Mouse (Mus musculus) urinary bladder, postnatal 4 days (tissue): ENCODE data around the gene Prss44.

Source experiments
- DNase-seq, 2 experiments: peaks; one replicate each; pipeline ENCODE4 v3.0.0; 2021 to 2022; ENCODE audit warnings: low spot score in 2 of 2

Gene Prss44

DNA sequence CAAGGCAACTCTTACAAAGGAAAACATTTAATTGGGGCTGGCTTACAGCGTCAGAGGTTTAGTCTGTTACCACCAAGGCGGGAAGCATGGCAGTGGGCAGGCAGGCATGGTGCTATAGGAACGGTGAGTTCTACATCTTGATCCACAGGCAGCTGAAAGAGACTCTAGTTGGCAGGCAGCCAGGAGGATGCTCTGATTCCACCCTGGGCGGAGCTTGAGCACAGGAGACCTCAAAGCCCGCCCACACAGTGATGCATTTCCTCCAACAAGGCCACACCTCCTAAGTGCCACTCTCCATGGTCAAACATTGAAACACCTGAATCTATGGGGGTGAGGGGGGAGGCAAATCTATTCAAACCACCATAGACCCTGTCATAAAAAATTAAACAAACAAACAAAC lies 19.2 kb downstream of the Prss44 start:
- DNase-seq, result no peak

- no peak for DNase-seq
Measured at GRCm38 (mm10) chr9:110834411-110834810, 20.6 kb downstream of the Prss44 start, which contains the start of gene Prss45. Gene Prss45 (plus strand): TSS chr9:110834588.

DNA sequence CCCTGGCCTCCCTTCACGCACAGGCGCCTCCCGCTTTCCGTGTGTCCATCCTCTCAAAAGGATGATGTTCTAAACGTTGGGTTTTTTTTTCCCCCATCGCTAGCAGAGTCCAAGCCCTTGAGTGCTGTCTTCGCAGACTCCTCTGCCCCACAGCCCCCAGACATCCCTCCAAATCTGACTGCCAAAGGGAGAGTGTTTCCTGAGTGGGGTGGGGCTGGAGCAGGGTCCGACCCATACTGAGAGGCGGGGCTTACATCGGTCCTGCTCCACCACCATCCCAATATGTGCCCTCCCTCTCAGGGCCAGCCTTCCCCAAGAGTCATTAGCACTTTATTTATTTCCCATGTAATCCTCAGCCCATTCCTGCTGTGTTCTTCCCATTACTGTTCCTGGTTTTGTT lies 21.2 kb downstream of the Prss44 start:
- no peak for DNase-seq

DNA sequence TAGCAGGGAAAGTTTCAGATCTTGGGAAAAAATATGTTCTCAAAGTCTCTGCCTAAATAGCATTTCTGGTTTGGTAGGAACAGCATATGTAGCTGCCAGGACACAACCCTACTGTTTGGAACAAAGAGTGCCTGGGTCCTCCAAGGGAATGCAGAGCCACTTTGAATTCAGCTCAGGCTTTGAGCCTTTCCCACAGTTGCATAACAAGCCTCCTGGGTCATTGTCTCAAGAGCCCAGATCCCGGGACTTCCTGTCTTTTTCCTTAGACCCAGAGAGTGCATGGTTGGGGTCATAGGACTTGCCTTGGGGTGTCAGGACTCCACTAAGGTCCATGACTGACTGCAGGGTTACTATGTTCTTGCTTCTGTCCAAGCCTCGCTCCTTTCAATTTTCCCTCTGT lies 22.3 kb downstream of the Prss44 start:
- DNase-seq, result no peak

DNA sequence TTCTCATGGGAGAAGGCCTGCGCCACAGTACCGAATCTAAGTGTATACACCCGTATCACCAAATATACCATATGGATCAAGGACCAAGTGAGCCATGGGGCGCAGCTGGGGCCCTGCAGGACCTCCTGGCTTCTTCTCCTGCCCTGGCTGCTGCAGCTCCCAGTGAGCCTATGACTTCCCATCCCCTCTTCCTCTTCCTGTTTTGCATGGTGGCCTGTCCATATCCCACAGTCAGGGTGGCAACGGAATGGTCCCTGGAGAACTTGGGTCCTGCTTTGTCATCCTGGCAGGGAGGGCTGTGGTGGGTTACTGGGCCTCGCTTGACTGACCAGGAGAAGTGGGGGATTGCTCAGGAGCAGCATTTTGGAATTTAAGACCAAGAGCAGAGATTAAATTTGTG lies 27.1 kb downstream of the Prss44 start:
- DNase-seq, result no peak

DNA sequence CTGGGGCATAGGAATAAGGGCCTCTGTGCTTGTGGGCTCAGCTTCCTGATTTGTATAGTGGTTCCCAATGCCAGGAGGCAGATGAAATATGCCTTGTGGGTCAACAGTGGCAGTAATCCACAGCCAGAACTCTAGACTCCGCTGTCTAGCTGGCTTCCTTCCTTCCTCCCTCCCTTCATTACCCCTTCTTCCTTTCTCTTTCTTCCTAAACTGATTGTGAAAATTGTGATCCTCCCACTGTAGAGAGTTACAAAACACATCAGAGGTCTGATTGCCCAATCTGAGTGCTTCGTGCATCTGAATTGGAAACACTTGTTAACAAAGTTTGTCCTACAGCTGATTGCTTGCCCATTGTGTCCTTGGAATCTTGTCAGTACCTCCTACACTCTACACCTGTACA lies 27.6 kb downstream of the Prss44 start:
- no peak for DNase-seq

DNA sequence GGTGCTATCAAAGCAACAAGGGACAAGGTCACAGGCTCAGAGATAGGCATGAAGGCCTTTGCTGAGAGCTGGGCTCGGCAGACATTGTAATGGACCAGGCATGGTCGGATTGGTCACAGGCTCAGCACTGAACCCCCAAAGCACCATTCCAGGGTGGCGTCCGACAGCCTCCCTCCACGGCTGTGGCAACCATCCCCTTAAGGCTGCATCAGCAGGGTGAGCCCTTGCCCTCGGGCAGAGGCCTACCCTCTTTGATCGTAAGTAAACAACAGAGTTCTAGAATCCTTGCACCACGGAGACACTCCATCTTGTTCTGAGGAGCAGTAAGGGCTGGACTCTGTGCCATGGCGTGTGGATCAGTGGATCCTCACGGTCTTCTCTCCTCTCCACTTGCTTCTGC lies 30.4 kb downstream of the Prss44 start, which contains the start of gene Prss46:
TSS of gene Prss46 (plus strand) at position 301 of the 400 bp plus-strand sequence.
- no peak for DNase-seq

- no peak for DNase-seq
Measured at GRCm38 (mm10) chr9:110849162-110849561, 35.4 kb downstream of the Prss44 start.

DNA sequence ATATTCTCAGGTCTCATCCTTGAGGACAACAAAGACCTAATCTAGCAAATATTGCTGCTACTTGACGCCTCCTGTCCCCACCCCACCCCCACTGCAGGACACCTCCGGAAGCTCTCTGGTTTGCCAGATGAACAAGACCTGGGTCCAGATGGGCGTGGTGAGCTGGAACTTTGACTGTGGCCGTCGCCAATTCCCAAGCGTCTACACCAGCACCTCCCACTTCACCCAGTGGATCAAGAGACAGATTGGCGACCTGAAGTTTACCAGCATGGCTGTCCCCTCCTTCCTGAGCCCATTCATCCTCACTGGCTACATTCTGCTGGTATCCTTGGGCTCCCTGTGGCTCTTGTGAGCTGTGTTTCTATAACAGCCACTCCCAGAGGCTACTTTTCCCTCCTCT lies 42.1 kb downstream of the Prss44 start:
- DNase-seq, result no peak

DNA sequence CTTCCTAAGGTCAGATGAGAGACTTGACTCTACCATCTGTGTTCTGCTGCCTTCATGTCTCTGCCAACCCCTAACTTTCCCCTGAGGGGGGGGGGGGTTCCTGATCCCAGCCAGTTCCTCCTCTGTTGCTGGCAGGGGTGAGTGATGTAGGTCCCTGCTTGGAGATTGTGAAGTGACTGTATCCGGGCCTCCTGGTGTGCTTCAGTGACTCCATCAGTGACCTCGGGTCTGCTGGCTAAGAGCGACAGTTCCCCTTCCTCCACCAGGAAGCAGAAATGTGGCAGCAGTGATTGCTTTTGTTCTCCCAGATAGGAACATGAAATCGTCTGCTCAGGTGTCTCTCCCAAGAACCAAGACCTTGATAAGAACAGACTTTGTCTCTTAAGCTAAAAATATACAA lies 43.1 kb downstream of the Prss44 start:
- DNase-seq, result no peak

DNA sequence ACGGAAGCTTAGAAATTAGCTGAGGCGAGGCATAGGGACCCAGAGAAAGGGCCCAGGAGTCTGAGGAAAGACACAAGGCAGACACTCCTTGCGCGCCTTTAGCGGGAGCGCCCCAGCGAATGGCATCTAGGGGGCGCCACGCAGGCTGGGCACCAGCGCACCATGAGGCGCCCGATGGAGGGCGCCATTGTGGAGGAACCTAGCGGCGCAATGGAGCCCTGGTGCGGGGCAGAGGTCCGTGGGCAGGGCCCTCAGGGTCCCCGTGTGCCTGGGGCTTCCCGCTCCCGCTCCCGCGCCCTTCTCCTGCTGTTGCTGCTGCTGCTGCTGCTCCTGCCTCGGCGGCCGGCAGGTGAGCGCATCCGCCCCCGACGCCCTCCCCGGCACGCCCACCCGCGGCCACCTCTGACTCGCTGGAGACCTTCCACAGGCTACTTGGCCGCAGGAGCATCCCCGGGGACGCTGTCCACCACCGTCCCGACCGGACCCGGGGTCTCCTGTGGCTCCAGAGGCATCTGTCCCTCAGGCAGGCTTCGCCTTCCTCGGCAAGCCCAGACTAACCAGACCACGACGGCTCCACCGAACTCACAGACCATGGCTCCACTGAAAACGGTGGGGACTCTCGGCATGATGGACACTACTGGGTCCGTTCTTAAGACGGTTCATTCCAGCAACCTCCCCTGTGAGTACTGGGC lies 44.1 kb downstream of the Prss44 start, which contains the start of gene Prss50:
TSS of gene Prss50 (plus strand) at position 187 of the 692 bp plus-strand sequence.
- no peak for DNase-seq

- no peak for DNase-seq
Measured at GRCm38 (mm10) chr9:110858523-110858922, 44.7 kb downstream of the Prss44 start.

- DNase-seq, result no peak
Measured at GRCm38 (mm10) chr9:110858967-110859596, 45.3 kb downstream of the Prss44 start.

- DNase-seq, result peak in 1 of 2 experiments; percentile 19
Measured at GRCm38 (mm10) chr9:110871030-110871429, 57.2 kb downstream of the Prss44 start.
